Mouse (Mus musculus) limb, embryonic 14.5 days (tissue): ENCODE results near the gene Rbm19. TPM values are rescaled to one million over a fixed set of nuclear protein-coding genes. Genes with fewer than 3 reads are reported as not detected.

Experiments used
- ATAC-seq: fragments of 200-750 bp; cut with Nextera tagmentation; 2 replicates; pipeline ENCODE4 v1.8.0; 2017; ENCODE audit warnings: low read depth, moderate number of reproducible peaks, moderate TSS enrichment; ENCODE audit not compliant: low FRiP score
- DNase-seq: peaks from one replicate; pipeline ENCODE4 v3.0.0-alpha.2; 2015; ENCODE audit warnings: low spot score
- H3K27ac ChIP-seq: fragments of 300-500 bp; sonication (generic); replicated peaks from 2 replicates; pipeline ENCODE4 v1.5.1; 2014; ENCODE audit warnings: low read depth, mild to moderate bottlenecking, low read length, moderate library complexity, mixed read lengths
- H3K27me3 ChIP-seq: fragments of 300-500 bp; sonication (generic); 2 replicates; pipeline ENCODE4 v1.6.1; 2014; ENCODE audit warnings: low read length, mixed read lengths; ENCODE audit not compliant: control insufficient read depth, insufficient read depth
- H3K36me3 ChIP-seq: fragments of 300-500 bp; sonication (generic); 2 replicates; pipeline ENCODE4 v1.6.1; 2014; ENCODE audit warnings: mild to moderate bottlenecking, low read length, moderate library complexity, mixed read lengths; ENCODE audit not compliant: control insufficient read depth, insufficient read depth
- H3K4me1 ChIP-seq: fragments of 300-500 bp; sonication (generic); 2 replicates; pipeline ENCODE4 v1.6.1; 2014; ENCODE audit warnings: antibody characterized with exemption, low read length, mixed read lengths; ENCODE audit not compliant: control insufficient read depth, insufficient read depth
- H3K4me2 ChIP-seq: fragments of 300-500 bp; sonication (generic); replicated peaks from 2 replicates; pipeline ENCODE4 v1.6.1; 2014; ENCODE audit warnings: low read depth, mild to moderate bottlenecking, low read length, moderate library complexity; ENCODE audit not compliant: severe bottlenecking
- H3K4me3 ChIP-seq: fragments of 300-500 bp; sonication (generic); replicated peaks from 2 replicates; pipeline ENCODE4 v1.5.1; 2014; ENCODE audit warnings: low read length
- H3K9ac ChIP-seq: fragments of 300-500 bp; sonication (generic); 2 replicates; pipeline ENCODE4 v1.6.1; 2014; ENCODE audit warnings: mild to moderate bottlenecking, low read depth, low read length, moderate library complexity; ENCODE audit not compliant: severe bottlenecking
- H3K9me3 ChIP-seq: fragments of 300-500 bp; sonication (generic); 2 replicates; pipeline ENCODE4 v1.6.1; 2016; ENCODE audit warnings: low read length; ENCODE audit not compliant: control insufficient read depth
- POLR2A ChIP-seq: fragments of 200-500 bp; IDR thresholded peaks from 2 replicates; pipeline ENCODE4 v1.8.0; 2012; ENCODE audit warnings: inconsistent platforms, mild to moderate bottlenecking, moderate library complexity, borderline replicate concordance; ENCODE audit not compliant: insufficient read depth, insufficient read length; ENCODE audit errors: extremely low read depth
- WGBS: fragments of 180-500 bp; shearing (Covaris S2); extraction: QIAGEN DNeasy Blood & Tissue Kit; methylation state at CpG from one replicate; pipeline ENCODE4 v1.1.7; 2014; 5-methylcytosine and 5-hydroxymethylcytosine counted together
- polyA plus RNA-seq, 2 experiments: library from polyadenylated mRNA; depleted of rRNA in 1 of 2; stranded (reverse) in 1 of 2; unstranded in 1 of 2; fragments of >200 nt; fragmentation: Nextera tagmentation in 1 of 2; extraction: Ambion mirVana in 1 of 2; gene quantifications; 2 replicates each; pipeline versions ENCODE4 v1.2.1 to v1.2.3; 2012 to 2014

Rbm19 gene
- polyA plus RNA-seq, 2 experiments = 11.6 to 16.7 TPM

GRCm38 (mm10) chr5:120172729-120173101, 56.5 kb downstream of the Rbm19 start:
- peaks cover 3% of the 10 kb centered on the region; the same call in 1 of the 2 replicates for H3K4me1 ChIP-seq
- no peak overlapping the region for H3K27ac ChIP-seq
- H3K27me3 ChIP-seq = no peaks in the 10 kb centered on the region
- H3K4me3 ChIP-seq = no peak overlapping the region
- H3K9me3 ChIP-seq = no peaks in the 10 kb centered on the region
- 68% methylated on average over 8 of the region's 8 CpGs for WGBS
- no peak for DNase-seq
- peaks cover 14% of the 10 kb centered on the region for H3K36me3 ChIP-seq
- no peak for TF ChIP-seq POLR2A
- no peak for ATAC-seq
- H3K4me2 ChIP-seq = no peak overlapping the region
- H3K9ac ChIP-seq = no peak overlapping the region

- H3K4me1 ChIP-seq = peaks cover 3% of the 10 kb centered on the region; the same call in 1 of the 2 replicates
- H3K27ac ChIP-seq = no peak overlapping the region
- no peaks in the 10 kb centered on the region for H3K27me3 ChIP-seq
- H3K9ac ChIP-seq = 0 out of 2 replicates have a peak overlapping the region, but pooled peaks have one; percentile 25
- H3K9me3 ChIP-seq = no peaks in the 10 kb centered on the region
- no peak for ATAC-seq
- 78% methylated on average over 7 of the region's 7 CpGs for WGBS
- DNase-seq = no peak
- no peak for TF ChIP-seq POLR2A
- no peak overlapping the region for H3K4me3 ChIP-seq
- H3K36me3 ChIP-seq = peaks cover 14% of the 10 kb centered on the region
- H3K4me2 ChIP-seq = no peak overlapping the region
Observed at GRCm38 (mm10) chr5:120174317-120174716, 58.1 kb downstream of the Rbm19 start.

GRCm38 (mm10) chr5:120175217-120175616, 59.0 kb downstream of the Rbm19 start:
- H3K4me3 ChIP-seq = no peak overlapping the region
- no peaks in the 10 kb centered on the region for H3K27me3 ChIP-seq
- ATAC-seq (no peak), DNase-seq (no peak)
- H3K36me3 ChIP-seq = peaks cover 14% of the 10 kb centered on the region
- H3K27ac ChIP-seq = no peak overlapping the region
- no peak overlapping the region for H3K4me2 ChIP-seq
- H3K9me3 ChIP-seq = no peaks in the 10 kb centered on the region
- WGBS = 91% methylated on average over 8 of the region's 8 CpGs
- H3K9ac ChIP-seq = no peak overlapping the region
- no peak for TF ChIP-seq POLR2A
- peaks cover 3% of the 10 kb centered on the region; the same call in 1 of the 2 replicates for H3K4me1 ChIP-seq

- H3K4me1 ChIP-seq = peaks cover 3% of the 10 kb centered on the region; the same call in 1 of the 2 replicates
- DNase-seq (no peak), ATAC-seq (no peak)
- no peak overlapping the region for H3K27ac ChIP-seq
- peaks cover 14% of the 10 kb centered on the region for H3K36me3 ChIP-seq
- H3K4me2 ChIP-seq = no peak overlapping the region
- WGBS = 87% methylated on average over 13 of the region's 13 CpGs
- H3K9ac ChIP-seq = no peak overlapping the region
- no peak for TF ChIP-seq POLR2A
- no peaks in the 10 kb centered on the region for H3K27me3 ChIP-seq
- no peaks in the 10 kb centered on the region for H3K9me3 ChIP-seq
- H3K4me3 ChIP-seq = no peak overlapping the region
Observed at GRCm38 (mm10) chr5:120176246-120177065, 60.2 kb downstream of the Rbm19 start.

- ATAC-seq = no peak
- Histone ChIP-seq H3K4me3 (no peak overlapping the region), H3K36me3 (peaks cover 14% of the 10 kb centered on the region), H3K27me3 (no peaks in the 10 kb centered on the region), H3K9ac (no peak overlapping the region), H3K4me1 (peaks cover 3% of the 10 kb centered on the region; the same call in 1 of the 2 replicates), H3K27ac (no peak overlapping the region), H3K4me2 (no peak overlapping the region), H3K9me3 (no peaks in the 10 kb centered on the region)
- TF ChIP-seq POLR2A = no peak
- WGBS = 99% methylated on average over 4 of the region's 4 CpGs
- no peak for DNase-seq
Observed at GRCm38 (mm10) chr5:120177066-120177340, 60.7 kb downstream of the Rbm19 start.
